Comparison of ENCODE assay signal across 8 mouse cellular contexts in genomic region chr9:20898511-20899073, GRCm38 (mm10). TPM values are rescaled to one million over a fixed set of nuclear protein-coding genes. Genes with fewer than 3 reads are reported as not detected.
DNase-seq lines count a peak whose midpoint lies in the region; ATAC-seq and TF ChIP-seq lines count a peak whose summit lies in the region.

TSS of gene Eif3g (minus strand) at chr9:20898623.

- WGBS in embryonic facial prominence, embryonic 13.5 days, result 4% methylated on average over 34 of the region's 34 CpGs
- WGBS in kidney, adult 2 months, result 3% methylated on average over 34 of the region's 34 CpGs

- DNase-seq in B cell, adult 2 months, result peak; percentile 88 to 90
- DNase-seq in adrenal gland, postnatal 4 days (ENCODE audit: low spot score in 2 of 2), result peak; percentile 76 to 81
- peak; percentile 83 to 90 for DNase-seq in heart, adult 18-20 months
- peak; percentile 89 for DNase-seq in kidney, adult 2 months
- DNase-seq in liver, result peak; percentile 88
- DNase-seq in monocyte, adult 2 months (ENCODE audit: low read depth in 1 of 2, low spot score in 2 of 2), result peak; percentile 50 to 70
- DNase-seq in spleen, postnatal 14 days (ENCODE audit: low spot score in 2 of 2), result peak; percentile 71 to 83

- H3K27me3 ChIP-seq in embryonic facial prominence, embryonic 13.5 days, result no peaks in the 10 kb centered on the region
- no peaks in the 10 kb centered on the region for H3K27me3 ChIP-seq in kidney, adult 2 months (replicated peaks; ENCODE audit: control insufficient read depth, insufficient read depth, low read length)

- peak; percentile 88 for TF ChIP-seq CTCF in kidney, adult 2 months (conservative IDR thresholded peaks at IDR 0.05; ENCODE audit: insufficient read depth, insufficient read length, low read depth, low read length)

- peaks cover 36% of the 10 kb centered on the region for H3K36me3 ChIP-seq in embryonic facial prominence, embryonic 13.5 days
- H3K36me3 ChIP-seq in kidney, adult 2 months (ENCODE audit: control insufficient read depth, insufficient read depth, low read length), result no peaks in the 10 kb centered on the region; the same call in 1 of the 2 replicates

- H3K4me1 ChIP-seq in embryonic facial prominence, embryonic 13.5 days, result peaks cover 19% of the 10 kb centered on the region
- peaks cover 6% of the 10 kb centered on the region; the same call in 1 of the 2 replicates for H3K4me1 ChIP-seq in kidney, adult 2 months (ENCODE audit: control insufficient read depth, insufficient read depth, low read length)

- H3K4me2 ChIP-seq in embryonic facial prominence, embryonic 13.5 days, result peak within 1 kb of the TSS; percentile 98

- peak within 1 kb of the TSS; percentile 99 for H3K4me3 ChIP-seq in embryonic facial prominence, embryonic 13.5 days
- peak within 1 kb of the TSS; percentile 96 for H3K4me3 ChIP-seq in kidney, adult 2 months (ENCODE audit: insufficient read depth, low read depth, low read length)

- H3K9ac ChIP-seq in embryonic facial prominence, embryonic 13.5 days, result peak within 1 kb of the TSS; percentile 98

- TF ChIP-seq POLR2A in kidney, adult 2 months (IDR thresholded peaks at IDR 0.05; ENCODE audit: low read depth, low read length), result peak; percentile 43

- H3K9me3 ChIP-seq in embryonic facial prominence, embryonic 13.5 days, result no peaks in the 10 kb centered on the region

- peak; percentile 80 for ATAC-seq in embryonic facial prominence, embryonic 13.5 days (ENCODE audit: insufficient number of reproducible peaks, insufficient read depth, low FRiP score, low TSS enrichment, low read depth)

- peak within 1 kb of the TSS; percentile 75; the same call in 1 of the 2 replicates for H3K27ac ChIP-seq in embryonic facial prominence, embryonic 13.5 days
- H3K27ac ChIP-seq in kidney, adult 2 months (ENCODE audit: insufficient read depth, low read depth, low read length), result no peak within 1 kb of the TSS

RNA-seq across cellular contexts. Expression of gene Eif3g, which starts in this region (rescaled TPM):
- 100 to 1,000 TPM; 177 TPM for total RNA-seq in adrenal gland, postnatal 4 days (2021)
- 292 and 343 TPM in 2 replicates for polyA plus RNA-seq in embryonic facial prominence, embryonic 13.5 days (2015; fragmentation: Nextera tagmentation; extraction: Ambion mirVana)
- 100 to 1,000 TPM; 114 to 116 TPM for total RNA-seq in heart, adult 18-20 months (2021)
- 93.1 and 116 TPM in 2 replicates for polyA plus RNA-seq in kidney, adult 2 months (2012; rRNA removed)
